Mouse (Mus musculus): ENCODE measurements around the gene Acsf2.

DNA sequence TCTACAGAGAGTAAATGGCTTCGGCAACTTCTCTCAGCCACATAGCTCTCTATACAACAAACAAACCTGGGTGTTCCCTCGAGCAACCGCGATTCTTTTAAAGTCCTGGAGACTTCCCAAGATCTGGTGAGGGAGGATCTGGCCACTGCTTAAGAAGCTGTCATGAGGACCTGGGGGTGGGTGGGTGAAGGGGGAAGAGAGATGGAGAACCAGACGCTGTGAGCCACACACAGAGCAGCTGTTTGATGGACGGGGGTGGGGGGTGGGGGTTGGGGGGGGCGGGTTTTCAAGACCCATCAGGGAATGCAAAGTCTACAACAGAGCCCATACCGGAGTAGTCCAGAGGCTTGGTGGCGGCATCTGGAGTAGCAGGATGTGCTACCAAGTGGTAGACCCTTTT, 88.2 kb downstream of the Acsf2 start:
- TF ChIP-seq POLR2A (IDR thresholded peaks at IDR 0.05; ENCODE audit: low read depth, low read length) (no peak), CTCF (IDR thresholded peaks at IDR 0.05; ENCODE audit: extremely low read depth, insufficient read depth, insufficient read length, insufficient replicate concordance) (no peak)
